Mouse (Mus musculus) frontal cortex, adult 2 months (tissue): ENCODE data around the gene Gstm2. TPM values are rescaled to one million over a fixed set of nuclear protein-coding genes. Genes with fewer than 3 reads are reported as not detected.
"Not testable (repeated sequence)": the region's sequence is repeated elsewhere in the genome, so short reads cannot be mapped to it uniquely, and the experiment has no call there.

Experiments
- DNase-seq, 2 experiments: peaks; one replicate each; pipeline ENCODE4 v3.0.0; 2022; ENCODE audit warnings: low spot score in 1 of 2; ENCODE audit errors: extremely low spot score in 1 of 2
- polyA plus RNA-seq: library from polyadenylated mRNA; depleted of rRNA; stranded (reverse); fragments of >200 nt; gene quantifications from 2 replicates; pipeline ENCODE4 v1.2.3, GENCODE M21; 2012

The Gstm2 gene
- polyA plus RNA-seq, 1 experiment, result 8.0 TPM

GRCm38 (mm10) chr3:107999491-107999890 is 13.2 kb upstream of the Gstm2 start:
- DNase-seq, result no peak

- no peak for DNase-seq
Observed at GRCm38 (mm10) chr3:107998591-107998990, 12.3 kb upstream of the Gstm2 start.

GRCm38 (mm10) chr3:107996576-107996975 is 10.3 kb upstream of the Gstm2 start:
- DNase-seq, result no peak

- DNase-seq, result not testable (repeated sequence)
Observed at GRCm38 (mm10) chr3:107995974-107996373, 9.7 kb upstream of the Gstm2 start.

- DNase-seq, result not testable (repeated sequence)
Observed at GRCm38 (mm10) chr3:107985141-107985540, 1.1 kb downstream of the Gstm2 start.

- DNase-seq, result no peak
Observed at GRCm38 (mm10) chr3:107984471-107984870, 1.8 kb downstream of the Gstm2 start.

- no peak for DNase-seq
Observed at GRCm38 (mm10) chr3:107983771-107984170, 2.5 kb downstream of the Gstm2 start.

GRCm38 (mm10) chr3:107982726-107983125 is 3.5 kb downstream of the Gstm2 start:
- DNase-seq, result no peak

- DNase-seq, result no peak
Observed at GRCm38 (mm10) chr3:107981261-107981660, 5.0 kb downstream of the Gstm2 start.

- no peak for DNase-seq
Observed at GRCm38 (mm10) chr3:107977691-107978090, 8.6 kb downstream of the Gstm2 start.

- DNase-seq, result no peak
Observed at GRCm38 (mm10) chr3:107974237-107974636, 12.0 kb downstream of the Gstm2 start.

GRCm38 (mm10) chr3:107972070-107972469 is 14.2 kb downstream of the Gstm2 start:
- DNase-seq, result no peak

GRCm38 (mm10) chr3:107971101-107971500 is 15.2 kb downstream of the Gstm2 start:
- DNase-seq, result not testable (repeated sequence)

- no peak for DNase-seq
Observed at GRCm38 (mm10) chr3:107968724-107969395, 17.4 kb downstream of the Gstm2 start, which contains the start of gene Gstm3. TSS of gene Gstm3 (minus strand) at chr3:107969283.

- no peak for DNase-seq
Observed at GRCm38 (mm10) chr3:107966631-107967030, 19.6 kb downstream of the Gstm2 start.

GRCm38 (mm10) chr3:107965592-107965991 is 20.7 kb downstream of the Gstm2 start:
- no peak for DNase-seq

GRCm38 (mm10) chr3:107964656-107965308 is 21.5 kb downstream of the Gstm2 start:
- no peak for DNase-seq

GRCm38 (mm10) chr3:107964026-107964425 is 22.2 kb downstream of the Gstm2 start:
- DNase-seq, result no peak

- not testable (repeated sequence) for DNase-seq
Observed at GRCm38 (mm10) chr3:107955260-107955659, 31.0 kb downstream of the Gstm2 start.

GRCm38 (mm10) chr3:107953906-107954305 is 32.3 kb downstream of the Gstm2 start:
- no peak for DNase-seq

GRCm38 (mm10) chr3:107953328-107953755 is 32.9 kb downstream of the Gstm2 start:
- DNase-seq, result peak in 1 of 2 experiments; percentile 36

- no peak for DNase-seq
Observed at GRCm38 (mm10) chr3:107950531-107950930, 35.7 kb downstream of the Gstm2 start.
